Mouse (Mus musculus) heart, postnatal 36 days (tissue): ENCODE measurements around the gene Tinagl1. TPM values are rescaled to one million over a fixed set of nuclear protein-coding genes. Genes with fewer than 3 reads are reported as not detected.

Experiments
- DNase-seq, 2 experiments: peaks; one replicate each; pipeline ENCODE4 v3.0.0; 2021 to 2022
- intact Hi-C: fragments of 180-260 bp; cut with DNase I; formaldehyde crosslinking; loops from one replicate; pipeline ENCODE4 v1.15.1; 2025
- total RNA-seq, 2 experiments: library from RNA; stranded (reverse); gene quantifications; 2 replicates each; pipeline ENCODE4 v1.2.3; 2021

Gene Tinagl1
- total RNA-seq, 2 experiments from 2014 or later = 55.2 to 76.8 TPM

DNA sequence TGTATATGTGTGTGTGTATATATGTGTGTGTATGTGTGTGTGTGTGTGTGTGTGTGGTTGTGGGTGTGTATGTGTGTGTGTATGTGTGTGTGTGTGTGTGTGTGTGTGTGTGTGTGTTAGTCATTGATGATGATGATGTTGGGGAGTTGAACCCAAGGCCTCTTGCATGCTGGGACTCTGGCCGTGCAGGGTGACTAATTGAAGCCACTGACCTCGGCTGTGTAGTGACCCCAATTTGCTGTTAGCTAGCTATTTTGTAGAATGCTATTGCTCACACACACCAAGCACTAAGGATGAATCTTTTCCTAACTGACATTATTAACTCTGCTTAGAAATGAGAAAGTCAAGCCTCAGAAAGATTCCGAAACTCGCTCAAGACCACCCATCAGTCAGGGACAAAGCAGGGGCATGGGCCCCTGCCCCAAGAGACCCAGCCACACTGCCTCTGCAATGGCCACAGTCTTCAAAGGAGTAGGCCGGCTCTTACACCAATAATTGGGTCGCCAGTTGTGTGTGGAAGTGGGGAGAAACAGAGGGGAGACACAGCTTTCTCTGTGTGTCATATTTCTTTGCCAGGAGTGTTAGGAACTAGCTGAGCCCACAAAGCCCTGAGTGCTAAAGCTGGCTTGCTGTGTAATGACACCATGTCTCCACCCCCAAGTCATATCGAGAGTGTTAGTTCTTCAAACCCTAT is 6.1 kb upstream of the Tinagl1 start:
- intact Hi-C loops = no loop called here
- no peak for DNase-seq

- DNase-seq = no peak
- intact Hi-C loops = no loop called here
Observed at GRCm38 (mm10) chr4:130179876-130180275, 5.0 kb upstream of the Tinagl1 start.

DNA sequence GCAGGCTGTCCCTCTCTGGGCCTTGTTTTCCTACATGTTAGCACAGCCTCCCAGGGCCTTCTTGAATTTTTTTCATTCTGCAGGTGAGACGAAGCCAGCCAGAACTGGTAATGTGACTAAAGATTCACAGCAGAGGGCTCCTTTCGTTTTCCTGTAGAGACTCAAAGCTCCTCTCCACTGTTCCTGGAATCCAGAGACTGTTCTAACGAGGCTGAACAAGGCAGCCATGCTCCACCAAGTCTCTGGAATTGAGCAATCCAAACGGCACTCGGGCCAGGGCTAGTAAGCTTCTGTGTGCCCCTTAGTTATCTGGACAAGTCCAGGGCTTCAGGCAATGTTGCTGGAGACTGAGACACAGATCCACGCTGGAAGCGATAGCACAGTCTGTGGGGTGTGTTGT is 2.6 kb upstream of the Tinagl1 start:
- no peak for DNase-seq
- intact Hi-C loops = no loop called here

- intact Hi-C loops = no loop called here
- peak; percentile 42 to 54 for DNase-seq
Observed at GRCm38 (mm10) chr4:130177087-130177486, 2.2 kb upstream of the Tinagl1 start.

DNA sequence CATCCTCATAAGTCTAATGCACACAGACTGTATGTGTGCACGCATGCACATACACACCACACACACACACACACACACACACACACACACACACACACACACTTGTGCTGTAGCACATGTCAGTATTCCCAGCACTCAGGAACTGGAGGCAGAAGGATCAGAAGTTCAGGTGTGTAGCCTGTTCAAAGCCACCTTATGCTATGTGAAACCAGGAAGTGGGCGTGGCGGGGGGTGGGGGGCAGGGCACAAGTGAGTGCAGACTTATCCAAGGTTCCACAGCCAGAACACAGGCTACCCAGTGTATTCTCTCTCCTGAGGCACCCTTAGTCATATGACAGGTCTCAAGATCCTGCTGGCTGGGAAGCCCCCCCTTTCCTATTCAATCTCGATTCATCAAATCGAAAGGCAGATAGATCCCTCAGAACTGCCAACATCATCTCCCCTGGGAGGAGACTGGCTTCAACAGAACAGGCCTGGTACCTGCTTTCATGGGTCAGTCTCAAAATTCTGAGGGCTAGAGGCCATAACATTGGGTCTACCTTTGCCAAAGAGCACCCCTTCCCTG is 1.3 kb upstream of the Tinagl1 start:
- no peak for DNase-seq

GRCm38 (mm10) chr4:130174335-130175031 is 439 bp downstream of the Tinagl1 start:
- DNase-seq = peak; percentile 71 to 78
- intact Hi-C loops = loop anchor here (5.0 kb wide), 1 partner anchor 357 kb away; no protein-coding TSS in a partner anchor

More for the DNA sequence above, 1.3 kb upstream of the Tinagl1 start:
- intact Hi-C loops = no loop called here

GRCm38 (mm10) chr4:130173911-130174311 is 1.0 kb downstream of the Tinagl1 start:
- intact Hi-C loops = loop anchor here (5.0 kb wide), 1 partner anchor 357 kb away; no protein-coding TSS in a partner anchor
- DNase-seq = peak in 1 of 2 experiments; percentile 20

DNA sequence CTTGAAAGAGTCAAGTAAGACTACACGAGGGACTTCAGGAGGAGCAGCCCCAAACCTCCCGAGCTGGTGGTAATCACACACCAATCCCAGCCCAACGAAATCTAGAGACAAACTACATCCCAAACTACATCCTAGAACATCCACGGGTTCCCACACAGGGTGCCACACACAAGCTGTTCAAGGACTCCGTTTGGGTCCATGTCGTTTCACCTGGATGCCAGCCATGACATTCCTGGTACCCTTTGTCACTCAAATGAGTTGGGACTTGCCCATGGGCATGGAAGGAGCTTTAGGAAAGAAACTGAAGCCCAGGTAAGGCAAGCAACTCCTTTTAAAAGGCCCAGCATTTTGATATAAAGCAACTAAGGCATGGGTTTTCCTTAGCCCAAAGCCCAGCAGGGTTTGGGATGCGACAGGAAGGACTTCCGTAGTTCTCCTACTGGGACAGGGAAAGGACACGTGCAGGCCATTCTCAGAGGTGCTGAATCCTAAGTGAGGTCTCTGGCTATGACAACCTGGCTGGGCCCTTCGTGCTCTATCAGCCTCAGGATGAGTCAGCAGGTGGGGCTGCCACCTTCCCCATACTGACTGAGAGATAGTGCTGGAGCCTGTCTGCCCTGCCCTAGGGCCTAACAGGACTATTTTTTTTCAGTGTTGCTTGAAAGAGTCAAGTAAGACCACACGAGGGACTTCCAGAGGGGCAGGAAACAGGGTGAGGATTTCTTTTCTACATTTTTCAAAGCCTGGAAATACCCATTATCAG is 1.7 kb downstream of the Tinagl1 start:
- DNase-seq = peak; percentile 18 to 25
- intact Hi-C loops = loop anchor here (5.0 kb wide), 1 partner anchor 356 kb away; no protein-coding TSS in a partner anchor

- DNase-seq = peak; percentile 74 to 79
- intact Hi-C loops = loop anchor here (5.0 kb wide), 1 partner anchor 355 kb away; no protein-coding TSS in a partner anchor
Observed at GRCm38 (mm10) chr4:130171951-130172765, 2.8 kb downstream of the Tinagl1 start.

GRCm38 (mm10) chr4:130170362-130170761 is 4.6 kb downstream of the Tinagl1 start:
- intact Hi-C loops = loop anchor here (5.0 kb wide), 1 partner anchor 353 kb away; no protein-coding TSS in a partner anchor
- DNase-seq = peak in 1 of 2 experiments; percentile 37

GRCm38 (mm10) chr4:130169411-130169971 is 5.4 kb downstream of the Tinagl1 start:
- DNase-seq = no peak
- intact Hi-C loops = no loop called here

GRCm38 (mm10) chr4:130168280-130169183 is 6.4 kb downstream of the Tinagl1 start:
- intact Hi-C loops = no loop called here
- peak; percentile 89 to 90 for DNase-seq

DNA sequence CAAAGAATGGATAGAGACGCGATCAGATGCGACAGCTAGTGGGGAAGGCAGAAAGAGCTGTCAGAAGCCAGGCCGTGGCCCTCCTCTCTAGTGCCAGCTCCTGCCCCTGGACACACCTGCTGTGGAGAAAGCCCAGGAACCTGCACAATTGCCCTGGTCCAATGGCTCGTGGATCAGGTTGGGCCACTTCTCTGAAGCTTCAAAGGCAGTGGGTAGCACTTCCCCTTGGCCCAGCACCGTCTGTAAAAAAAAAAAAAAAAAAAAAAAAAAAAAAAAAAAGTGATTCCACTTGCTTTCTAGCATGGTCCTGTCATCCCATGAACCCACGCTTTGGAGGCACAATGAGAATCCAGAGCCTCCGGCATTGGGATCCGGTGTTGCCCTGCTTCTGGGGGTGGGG is 7.1 kb downstream of the Tinagl1 start:
- DNase-seq = no peak
- intact Hi-C loops = no loop called here

GRCm38 (mm10) chr4:130167321-130167720 is 7.6 kb downstream of the Tinagl1 start:
- intact Hi-C loops = no loop called here
- no peak for DNase-seq

- intact Hi-C loops = no loop called here
- no peak for DNase-seq
Observed at GRCm38 (mm10) chr4:130166592-130166991, 8.3 kb downstream of the Tinagl1 start.

GRCm38 (mm10) chr4:130166061-130166460 is 8.9 kb downstream of the Tinagl1 start:
- intact Hi-C loops = no loop called here
- no peak for DNase-seq

DNA sequence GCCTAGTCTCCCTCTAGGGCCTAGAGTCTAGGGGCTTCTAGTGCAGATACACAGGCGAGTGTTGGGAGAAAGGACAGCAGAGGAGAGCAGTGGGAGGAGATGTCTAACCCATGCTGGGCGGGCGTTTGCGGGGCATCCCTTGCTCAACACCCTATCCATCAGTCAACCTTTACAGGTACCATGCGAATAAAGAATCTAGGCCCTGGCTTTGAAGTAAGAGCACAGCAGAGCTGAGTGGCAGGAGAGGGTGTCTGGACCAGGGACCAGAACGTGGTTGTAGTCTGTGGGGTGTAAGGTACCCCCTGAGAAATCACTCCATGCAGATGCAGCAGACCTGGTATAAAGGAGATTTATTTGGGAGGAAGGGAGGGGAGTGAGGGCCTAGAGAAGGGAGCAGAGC is 10.8 kb downstream of the Tinagl1 start:
- intact Hi-C loops = no loop called here
- no peak for DNase-seq

DNA sequence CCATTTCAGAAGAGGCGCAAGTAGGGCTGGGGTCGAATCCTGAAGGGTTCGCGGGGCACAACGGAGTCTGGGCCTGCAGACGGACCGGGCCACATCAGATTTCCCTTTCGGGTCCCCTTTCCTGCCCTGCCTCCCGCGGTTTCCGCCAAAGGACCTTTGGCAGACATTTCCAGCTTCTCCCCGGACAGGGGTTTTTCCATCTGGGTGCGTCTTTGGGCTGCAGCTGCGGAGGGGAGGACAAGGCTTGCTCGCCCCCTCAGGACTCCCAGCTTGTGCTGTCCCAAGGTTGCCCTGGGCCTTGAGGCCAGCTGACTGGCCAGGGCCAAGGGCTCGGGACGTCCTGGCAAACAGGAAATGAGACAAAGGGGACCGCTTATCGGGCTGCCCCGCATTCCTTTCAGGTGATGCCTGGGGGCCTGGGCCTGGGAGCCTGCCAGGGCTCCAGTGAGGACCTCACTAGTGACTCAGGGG is 11.5 kb downstream of the Tinagl1 start:
- intact Hi-C loops = loop anchor here (2.0 kb wide), 1 partner anchor 25 kb away; the partner anchor contains the start of gene Hcrtr1
- peak; percentile 57 to 70 for DNase-seq
